Mouse (Mus musculus) liver, adult 2 months (tissue): ENCODE measurements around the gene Hebp2.

Source experiments
- CTCF ChIP-seq: fragments of 200-500 bp; IDR thresholded peaks from 2 replicates; pipeline ENCODE4 v1.5.1; 2011; ENCODE audit warnings: low read depth, low read length, control low read depth
- POLR2A ChIP-seq: fragments of 200-500 bp; IDR thresholded peaks from 2 replicates; pipeline ENCODE4 v1.6.1; 2011; ENCODE audit warnings: low read length, control low read depth; ENCODE audit not compliant: insufficient read depth; ENCODE audit errors: extremely low read depth

GRCm38 (mm10) chr10:18525726-18526125 is 20.1 kb downstream of the Hebp2 start:
- TF ChIP-seq CTCF (no peak), POLR2A (no peak)
